Mouse (Mus musculus): ENCODE data around the gene Tubal3. TPM values are rescaled to one million over a fixed set of nuclear protein-coding genes. Genes with fewer than 3 reads are reported as not detected.
"Not testable (repeated sequence)": the region's sequence is repeated elsewhere in the genome, so short reads cannot be mapped to it uniquely, and the experiment has no call there.

The Tubal3 gene
- polyA plus RNA-seq, 1 experiment from 2014 or later = not detected

DNA sequence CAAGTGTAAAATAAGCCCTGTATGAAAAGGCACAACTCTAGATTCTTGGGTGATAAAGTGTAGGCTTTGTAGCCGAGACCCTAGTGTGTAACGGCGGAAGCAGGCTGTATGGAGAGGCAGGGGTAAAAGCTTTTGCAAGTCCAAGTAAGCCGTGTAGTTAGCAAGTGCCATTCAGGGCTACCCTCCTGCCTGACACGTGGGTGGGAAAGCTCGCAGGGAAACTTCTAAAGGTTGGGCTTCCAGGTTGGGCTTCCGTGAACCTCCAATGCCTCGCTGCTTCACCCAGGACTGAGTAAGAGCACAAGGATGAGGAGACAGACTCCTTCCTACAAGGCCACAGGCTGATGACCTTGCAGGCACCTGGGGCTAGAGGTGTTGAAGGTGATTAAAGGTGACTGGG, 23.5 kb upstream of the Tubal3 start:
- WGBS = 80% methylated on average over 8 of the region's 8 CpGs
- Histone ChIP-seq H3K9ac (replicated peaks) (no peak overlapping the region), H3K4me1 (peaks cover 4% of the 10 kb centered on the region), H3K27ac (replicated peaks) (no peak overlapping the region), H3K36me3 (no peaks in the 10 kb centered on the region), H3K4me2 (replicated peaks) (no peak overlapping the region), H3K4me3 (no peak overlapping the region), H3K9me3 (no peaks in the 10 kb centered on the region), H3K27me3 (no peaks in the 10 kb centered on the region)
- ATAC-seq (replicated peaks) = no peak

DNA sequence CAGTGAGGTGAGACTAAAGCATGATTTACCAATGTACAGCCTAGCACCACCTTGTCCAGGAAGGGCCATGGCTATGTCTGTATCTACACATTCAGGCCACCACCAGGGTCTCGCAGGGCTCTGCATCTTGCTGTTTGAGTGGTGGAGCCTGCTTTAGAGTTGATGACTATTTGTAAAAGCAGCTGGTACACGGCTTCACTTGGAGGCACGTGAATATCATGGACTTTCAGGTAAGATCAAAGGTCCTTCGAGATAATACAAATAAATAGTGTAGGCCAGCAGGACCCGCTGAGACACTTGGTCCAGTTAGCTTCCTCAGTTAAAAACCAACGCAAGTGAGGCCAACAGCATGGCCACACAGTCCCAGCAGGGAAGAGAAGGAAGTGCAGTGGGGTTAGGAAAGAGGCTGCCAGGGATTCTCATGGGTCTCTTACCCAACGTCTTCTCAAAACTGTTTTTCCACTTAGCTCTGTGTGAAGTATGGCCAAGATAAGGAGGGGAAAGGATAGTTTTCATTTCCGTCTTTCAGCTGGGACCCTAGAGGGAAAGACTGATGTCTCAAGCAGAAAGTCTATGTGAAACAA, 22.6 kb upstream of the Tubal3 start:
- Histone ChIP-seq H3K4me2 (replicated peaks) (no peak overlapping the region), H3K36me3 (no peaks in the 10 kb centered on the region), H3K4me3 (no peak overlapping the region), H3K27ac (replicated peaks) (no peak overlapping the region), H3K4me1 (peaks cover 4% of the 10 kb centered on the region), H3K27me3 (no peaks in the 10 kb centered on the region), H3K9ac (replicated peaks) (no peak overlapping the region), H3K9me3 (no peaks in the 10 kb centered on the region)
- ATAC-seq (replicated peaks) = no peak
- 87% methylated on average over 8 of the region's 8 CpGs for WGBS

DNA sequence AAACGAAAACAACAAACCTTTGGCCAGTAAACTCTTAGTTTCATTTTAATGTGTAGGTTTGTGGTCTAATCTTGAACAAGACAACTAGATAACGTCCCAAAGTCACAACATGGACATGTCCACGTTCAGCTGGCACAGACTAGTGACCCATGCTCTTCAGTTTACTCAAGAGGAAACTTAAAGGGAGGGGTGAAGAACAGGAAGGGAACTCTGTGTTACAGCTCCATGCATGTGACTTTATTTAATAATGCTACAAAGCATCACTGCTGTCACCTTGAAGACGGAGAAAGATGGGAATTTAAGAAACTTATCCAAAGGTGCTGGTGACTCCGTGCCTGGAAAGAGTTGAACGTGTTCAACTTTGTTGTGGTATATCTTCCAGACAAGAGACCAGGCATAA, 22.0 kb upstream of the Tubal3 start:
- no peak for ATAC-seq (replicated peaks)
- 94% methylated on average over 6 of the region's 6 CpGs for WGBS
- no peak overlapping the region for H3K9ac ChIP-seq (replicated peaks)
- no peak overlapping the region for H3K4me2 ChIP-seq (replicated peaks)
- H3K4me3 ChIP-seq = no peak overlapping the region
- peaks cover 4% of the 10 kb centered on the region for H3K4me1 ChIP-seq
- no peaks in the 10 kb centered on the region for H3K9me3 ChIP-seq
- H3K36me3 ChIP-seq = no peaks in the 10 kb centered on the region
- H3K27me3 ChIP-seq = no peaks in the 10 kb centered on the region
- no peak overlapping the region for H3K27ac ChIP-seq (replicated peaks)

DNA sequence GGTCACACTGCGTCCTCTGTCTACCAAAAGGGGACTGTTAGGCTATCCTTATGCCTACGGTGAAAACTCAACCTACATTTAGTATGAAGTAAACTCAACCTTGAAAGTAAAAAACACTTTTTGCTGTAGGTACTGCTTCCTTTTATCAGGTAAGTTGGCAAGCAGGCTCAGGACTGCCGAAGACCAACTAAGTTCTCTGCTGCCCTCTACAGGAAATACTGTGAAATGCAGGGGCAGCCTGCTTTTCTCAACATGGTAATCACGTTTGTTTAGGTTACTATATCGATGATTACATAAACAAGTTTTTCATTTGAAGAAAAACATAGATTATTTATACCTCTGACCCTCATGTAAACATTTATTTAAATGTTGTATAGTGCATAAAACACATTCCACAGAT, 21.2 kb upstream of the Tubal3 start:
- ATAC-seq (replicated peaks) = no peak
- no peak overlapping the region for H3K9ac ChIP-seq (replicated peaks)
- no peaks in the 10 kb centered on the region for H3K36me3 ChIP-seq
- peaks cover 4% of the 10 kb centered on the region for H3K4me1 ChIP-seq
- H3K4me3 ChIP-seq = no peak overlapping the region
- H3K9me3 ChIP-seq = no peaks in the 10 kb centered on the region
- H3K4me2 ChIP-seq (replicated peaks) = no peak overlapping the region
- WGBS = 38% methylated on average over 5 of the region's 5 CpGs
- no peak overlapping the region for H3K27ac ChIP-seq (replicated peaks)
- no peaks in the 10 kb centered on the region for H3K27me3 ChIP-seq

DNA sequence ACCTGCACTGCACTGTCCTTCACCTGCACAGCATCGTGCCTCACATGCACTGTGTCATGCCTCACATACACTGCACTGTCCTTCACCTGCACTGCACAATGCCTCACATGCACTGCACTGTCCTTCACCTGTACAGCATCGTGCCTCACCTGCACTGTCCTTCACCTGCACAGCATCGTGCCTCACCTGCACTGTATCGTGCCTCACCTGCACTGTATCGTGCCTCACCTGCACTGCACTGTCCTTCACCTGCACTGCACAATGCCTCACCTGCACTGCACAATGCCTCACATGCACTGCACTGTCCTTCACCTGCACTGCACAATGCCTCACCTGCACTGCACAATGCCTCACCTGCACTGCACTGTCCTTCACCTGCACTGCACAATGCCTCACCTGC, 19.9 kb upstream of the Tubal3 start:
- H3K36me3 ChIP-seq; H3K4me1 ChIP-seq; H3K9ac ChIP-seq (replicated peaks); H3K27ac ChIP-seq (replicated peaks); ATAC-seq (replicated peaks); H3K4me3 ChIP-seq; H3K9me3 ChIP-seq; H3K4me2 ChIP-seq (replicated peaks); H3K27me3 ChIP-seq: not testable (repeated sequence)
- WGBS = 93% methylated on average over 5 of the region's 5 CpGs

DNA sequence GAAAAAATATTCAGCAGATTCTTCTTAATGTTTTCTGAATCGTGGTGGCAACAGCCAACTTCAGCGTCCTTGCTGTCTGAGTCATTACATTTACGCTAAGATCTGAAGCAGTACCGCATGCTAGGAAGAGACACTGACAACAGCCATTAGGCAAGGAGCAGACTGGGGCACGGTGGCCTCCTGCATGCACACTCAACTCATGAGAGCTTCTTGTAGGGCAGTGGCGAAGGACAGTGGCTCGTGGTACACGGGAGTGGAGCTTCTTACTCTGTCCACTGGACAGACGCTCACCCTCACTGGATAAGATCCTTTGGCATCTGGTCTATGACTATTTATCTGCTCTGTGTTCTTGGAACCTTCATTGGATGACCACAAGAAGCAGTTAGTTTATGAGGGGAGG, 18.8 kb upstream of the Tubal3 start:
- no peak overlapping the region for H3K4me3 ChIP-seq
- H3K9me3 ChIP-seq = no peaks in the 10 kb centered on the region
- ATAC-seq (replicated peaks) = no peak
- no peak overlapping the region for H3K9ac ChIP-seq (replicated peaks)
- no peak overlapping the region for H3K27ac ChIP-seq (replicated peaks)
- no peaks in the 10 kb centered on the region for H3K27me3 ChIP-seq
- H3K4me2 ChIP-seq (replicated peaks) = no peak overlapping the region
- WGBS = 92% methylated on average over 9 of the region's 9 CpGs
- H3K36me3 ChIP-seq = no peaks in the 10 kb centered on the region
- no peaks in the 10 kb centered on the region for H3K4me1 ChIP-seq

DNA sequence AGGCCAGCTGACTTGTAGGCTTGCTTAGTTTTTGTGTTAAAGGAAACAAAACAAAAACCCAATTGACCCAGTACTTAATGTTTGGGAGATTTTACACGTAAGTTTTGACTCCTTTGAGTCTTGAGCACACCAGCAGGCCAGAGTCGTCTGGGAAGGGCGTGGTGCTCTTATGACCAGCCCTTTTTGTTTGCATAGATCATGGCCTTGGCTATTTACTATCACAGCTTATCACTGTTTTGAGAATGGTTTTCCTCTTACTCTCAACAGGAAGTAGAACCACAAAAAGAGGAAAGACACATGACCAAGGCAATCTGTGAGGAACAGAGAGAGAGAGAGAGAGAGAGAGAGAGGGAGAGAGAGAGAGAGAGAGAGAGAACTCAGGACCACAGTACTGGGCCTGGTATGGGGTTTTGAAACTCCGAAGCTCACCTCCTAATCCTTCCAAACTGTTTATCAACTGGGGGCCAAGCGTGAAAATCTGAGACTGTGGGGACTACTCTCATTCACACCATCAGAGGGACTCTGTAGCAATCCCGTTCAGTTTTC, 10.8 kb upstream of the Tubal3 start:
- Histone ChIP-seq H3K9me3 (no peaks in the 10 kb centered on the region), H3K27me3 (no peaks in the 10 kb centered on the region), H3K4me2 (replicated peaks) (no peak overlapping the region), H3K4me1 (no peaks in the 10 kb centered on the region), H3K4me3 (no peak overlapping the region), H3K36me3 (no peaks in the 10 kb centered on the region), H3K9ac (replicated peaks) (no peak overlapping the region), H3K27ac (replicated peaks) (no peak overlapping the region)
- ATAC-seq (replicated peaks) = no peak
- 90% methylated on average over 6 of the region's 6 CpGs for WGBS

DNA sequence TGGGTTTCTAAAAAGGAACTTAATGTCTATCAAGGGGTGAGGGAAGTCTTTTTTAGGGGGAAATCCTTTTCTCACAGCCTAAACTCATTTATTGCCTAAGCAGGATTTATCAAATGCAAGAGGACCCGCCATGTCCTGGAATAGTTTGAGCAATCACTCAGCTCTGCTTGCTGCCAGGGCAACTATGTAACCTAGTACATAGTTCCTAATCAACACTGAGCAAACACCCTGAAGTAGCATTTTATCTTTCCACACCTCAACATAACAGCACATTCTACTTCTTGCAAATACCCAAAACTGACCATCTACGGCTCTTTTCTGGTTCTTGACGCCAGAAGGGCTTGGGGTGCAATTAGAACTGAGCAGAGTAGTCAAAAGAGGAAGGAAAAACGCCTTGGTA, 9.8 kb upstream of the Tubal3 start:
- Histone ChIP-seq H3K27me3 (no peaks in the 10 kb centered on the region), H3K4me2 (replicated peaks) (no peak overlapping the region), H3K4me1 (no peaks in the 10 kb centered on the region), H3K36me3 (no peaks in the 10 kb centered on the region), H3K9me3 (no peaks in the 10 kb centered on the region), H3K4me3 (no peak overlapping the region), H3K27ac (replicated peaks) (no peak overlapping the region), H3K9ac (replicated peaks) (no peak overlapping the region)
- ATAC-seq (replicated peaks) = no peak
- WGBS = 89% methylated on average over 4 of the region's 4 CpGs

DNA sequence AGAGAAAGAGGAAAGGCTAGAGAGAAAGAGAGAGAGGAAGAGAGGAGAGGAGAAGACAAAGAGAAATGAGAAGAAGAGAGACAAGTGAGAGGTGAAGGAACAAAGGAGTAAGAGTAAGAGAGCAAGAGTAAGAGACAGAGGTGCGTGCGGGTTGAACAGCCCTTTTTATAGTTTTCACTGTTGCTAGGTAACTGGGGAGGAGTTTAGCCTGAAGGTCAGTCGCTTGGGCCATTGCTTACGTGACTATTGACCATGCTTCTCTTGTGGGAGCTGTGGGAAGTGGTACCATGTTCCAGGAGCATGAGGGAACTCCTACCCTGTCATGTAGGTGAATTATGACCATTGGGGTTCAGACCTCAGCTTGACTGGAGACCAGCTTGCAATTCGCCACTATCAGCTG, 7.7 kb upstream of the Tubal3 start:
- Histone ChIP-seq H3K27ac (replicated peaks) (no peak overlapping the region), H3K36me3 (no peaks in the 10 kb centered on the region), H3K4me2 (replicated peaks) (no peak overlapping the region), H3K9me3 (no peaks in the 10 kb centered on the region), H3K4me3 (no peak overlapping the region), H3K27me3 (no peaks in the 10 kb centered on the region), H3K4me1 (no peaks in the 10 kb centered on the region), H3K9ac (replicated peaks) (no peak overlapping the region)
- WGBS = 88% methylated on average over 5 of the region's 5 CpGs
- no peak for ATAC-seq (replicated peaks)

DNA sequence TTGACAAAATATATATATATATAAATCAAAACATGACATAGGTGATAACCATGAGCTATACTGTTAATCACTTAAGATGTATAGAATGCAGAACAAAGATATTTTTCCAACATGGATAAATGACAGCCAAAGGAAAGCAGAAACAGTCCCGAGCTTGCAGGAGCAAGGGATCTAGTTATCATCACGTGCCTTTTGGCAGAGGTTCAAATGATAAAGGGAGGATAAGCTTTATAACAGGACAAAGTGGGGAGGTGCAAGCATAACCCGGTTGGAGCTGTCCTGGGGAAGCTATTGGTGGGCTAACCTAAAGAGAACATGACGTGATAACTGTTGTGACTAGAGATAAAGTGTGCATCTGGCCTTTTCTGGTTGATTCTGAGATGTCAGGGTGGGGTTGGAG, 4.6 kb upstream of the Tubal3 start:
- Histone ChIP-seq H3K9me3 (no peaks in the 10 kb centered on the region), H3K4me1 (peaks cover 8% of the 10 kb centered on the region; the same call in 1 of the 2 replicates), H3K4me3 (no peak overlapping the region), H3K4me2 (replicated peaks) (no peak overlapping the region), H3K27me3 (no peaks in the 10 kb centered on the region), H3K9ac (replicated peaks) (no peak overlapping the region), H3K36me3 (no peaks in the 10 kb centered on the region), H3K27ac (replicated peaks) (no peak overlapping the region)
- no peak for ATAC-seq (replicated peaks)
- WGBS = 84% methylated on average over 4 of the region's 4 CpGs

DNA sequence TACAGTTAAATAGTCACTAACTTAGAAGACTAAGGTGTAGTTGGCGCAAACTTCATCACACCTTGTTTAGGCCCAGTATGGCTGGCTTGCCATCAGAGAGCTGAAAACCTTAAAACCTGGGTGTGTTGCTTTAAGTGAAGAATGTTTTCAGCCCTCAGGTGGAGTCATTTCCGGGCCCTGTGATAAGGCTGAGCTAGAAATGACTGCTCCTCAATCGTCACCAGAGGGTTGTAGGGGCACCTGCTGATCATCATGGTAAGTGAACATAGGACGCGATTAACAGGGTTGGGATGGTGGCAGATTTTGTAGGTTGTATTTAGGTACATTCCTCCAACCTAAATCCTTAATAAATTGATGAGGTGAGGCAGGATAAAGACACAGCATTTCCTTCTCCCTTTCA, 6.4 kb downstream of the Tubal3 start:
- no peaks in the 10 kb centered on the region for H3K4me1 ChIP-seq
- no peak overlapping the region for H3K4me3 ChIP-seq
- H3K4me2 ChIP-seq (replicated peaks) = no peak overlapping the region
- WGBS = 89% methylated on average over 5 of the region's 5 CpGs
- no peaks in the 10 kb centered on the region for H3K27me3 ChIP-seq
- no peaks in the 10 kb centered on the region for H3K36me3 ChIP-seq
- no peak overlapping the region for H3K27ac ChIP-seq (replicated peaks)
- no peaks in the 10 kb centered on the region for H3K9me3 ChIP-seq
- no peak for ATAC-seq (replicated peaks)
- H3K9ac ChIP-seq (replicated peaks) = no peak overlapping the region

DNA sequence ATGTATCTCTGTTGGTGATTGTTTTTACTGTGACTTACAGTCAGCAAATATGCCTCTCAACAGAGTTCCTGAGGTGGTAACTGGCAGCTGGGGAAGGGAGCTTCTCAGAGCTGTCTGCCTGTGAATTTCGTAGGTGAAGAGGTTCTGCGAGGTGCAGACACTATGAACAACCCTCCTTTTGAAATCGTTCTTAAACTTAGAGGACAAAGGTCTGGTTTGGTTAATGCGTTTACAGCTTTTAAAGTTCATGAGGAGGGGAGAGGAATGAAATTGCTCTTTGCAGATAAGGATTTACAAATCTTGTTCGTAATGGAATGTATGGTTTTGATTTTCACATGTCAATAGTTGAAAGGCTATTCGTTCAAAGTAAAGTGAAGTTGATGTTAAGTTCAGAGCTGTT, 7.6 kb downstream of the Tubal3 start:
- no peaks in the 10 kb centered on the region for H3K9me3 ChIP-seq
- no peak for ATAC-seq (replicated peaks)
- 89% methylated on average over 6 of the region's 6 CpGs for WGBS
- no peak overlapping the region for H3K27ac ChIP-seq (replicated peaks)
- H3K36me3 ChIP-seq = no peaks in the 10 kb centered on the region
- no peak overlapping the region for H3K4me3 ChIP-seq
- no peaks in the 10 kb centered on the region for H3K27me3 ChIP-seq
- H3K4me1 ChIP-seq = no peaks in the 10 kb centered on the region
- H3K9ac ChIP-seq (replicated peaks) = no peak overlapping the region
- H3K4me2 ChIP-seq (replicated peaks) = no peak overlapping the region

DNA sequence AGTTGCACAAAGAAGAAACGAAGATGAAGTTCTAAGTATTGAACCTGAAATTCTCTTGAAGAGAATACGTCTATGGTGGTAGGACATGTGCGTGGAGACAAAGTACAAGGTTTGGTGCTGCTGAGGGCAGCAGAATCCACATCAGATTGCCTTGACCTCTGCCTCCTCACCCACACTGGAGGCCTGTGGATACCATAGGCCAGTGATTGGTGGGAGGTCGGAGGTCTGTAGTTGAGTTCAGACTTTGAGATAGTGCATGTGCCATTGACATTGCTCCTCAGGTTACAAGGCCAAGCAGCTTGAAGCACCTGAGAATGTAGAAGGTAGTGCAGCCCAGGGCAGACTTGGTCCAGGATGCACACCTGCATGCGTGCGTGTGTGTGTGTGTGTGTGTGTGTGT, 8.0 kb downstream of the Tubal3 start:
- H3K27ac ChIP-seq (replicated peaks) = no peak overlapping the region
- WGBS = 91% methylated on average over 6 of the region's 6 CpGs

More for the DNA sequence above, 8.0 kb downstream of the Tubal3 start:
- H3K9me3 ChIP-seq = no peaks in the 10 kb centered on the region
- no peaks in the 10 kb centered on the region for H3K4me1 ChIP-seq
- H3K9ac ChIP-seq (replicated peaks) = no peak overlapping the region
- no peaks in the 10 kb centered on the region for H3K27me3 ChIP-seq
- no peak for ATAC-seq (replicated peaks)
- no peak overlapping the region for H3K4me3 ChIP-seq
- no peaks in the 10 kb centered on the region for H3K36me3 ChIP-seq
- no peak overlapping the region for H3K4me2 ChIP-seq (replicated peaks)
